Mouse (Mus musculus): ENCODE results near the gene Mindy2. TPM values are rescaled to one million over a fixed set of nuclear protein-coding genes. Genes with fewer than 3 reads are reported as not detected.

Mindy2 gene
- total and polyA plus RNA-seq, 3 experiments: 6.3 to 6.8 TPM; not detected in 1

- Histone ChIP-seq H3K27me3 (ENCODE audit: control insufficient read depth in 1 of 2, insufficient read depth in 2 of 2, low read length in 2 of 2) (no peaks in the 10 kb centered on the region), H3K4me1 (ENCODE audit: control insufficient read depth in 1 of 2, insufficient read depth in 2 of 2, low read length in 2 of 2) (peaks cover 0 to 4% of the 10 kb centered on the region in 2 experiments; a peak in 2 of 4 replicates), H3K9me3 (replicated peaks; ENCODE audit: insufficient read depth, low read length) (no peaks in the 10 kb centered on the region), H3K79me2 (ENCODE audit: control insufficient read depth, insufficient read depth, low read length, poor library complexity) (peaks cover 15% of the 10 kb centered on the region), H3K9ac (ENCODE audit: control insufficient read depth, low read depth, low read length, poor library complexity, severe bottlenecking) (no peak overlapping the region), H3K27ac (ENCODE audit: control insufficient read depth, low read depth, low read length) (no peak overlapping the region), H3K4me3 (ENCODE audit: control insufficient read depth in 1 of 2, insufficient read depth in 1 of 2, low read depth in 2 of 2, low read length in 2 of 2) (no peak overlapping the region), H3K36me3 (ENCODE audit: control insufficient read depth in 1 of 2, insufficient read depth in 2 of 2, low read length in 2 of 2) (peaks cover 5 to 12% of the 10 kb centered on the region in 2 experiments)
- no peak for DNase-seq (ENCODE audit: low read depth, low spot score)
- 0 out of 2 replicates have a peak, but pooled peaks have one; percentile 19 for TF ChIP-seq TAL1 (IDR thresholded peaks at IDR 0.05; ENCODE audit: low read length)
- peak; percentile 44; the same call in 1 of the 2 replicates for TF ChIP-seq TCF12 (IDR thresholded peaks at IDR 0.05; ENCODE audit: low read depth, low read length)
- TF ChIP-seq MYB (IDR thresholded peaks at IDR 0.05; ENCODE audit: low read depth, low read length): no peak
- peak in 1 of 2 experiments; percentile 15; a peak in 1 of 4 replicates for TF ChIP-seq EP300 (IDR thresholded peaks at IDR 0.05; ENCODE audit: low read depth in 1 of 2, low read length in 2 of 2)
Observed at GRCm38 (mm10) chr9:70703597-70704203, 46.7 kb upstream of the Mindy2 start.

GRCm38 (mm10) chr9:70698090-70698489 lies 41.1 kb upstream of the Mindy2 start:
- Histone ChIP-seq H3K4me1 (ENCODE audit: control insufficient read depth in 1 of 2, insufficient read depth in 2 of 2, low read length in 2 of 2) (peaks cover 10 to 13% of the 10 kb centered on the region in 2 experiments), H3K9me3 (replicated peaks; ENCODE audit: insufficient read depth, low read length) (no peaks in the 10 kb centered on the region), H3K4me3 (ENCODE audit: control insufficient read depth in 1 of 2, insufficient read depth in 1 of 2, low read depth in 2 of 2, low read length in 2 of 2) (no peak overlapping the region), H3K27me3 (ENCODE audit: control insufficient read depth in 1 of 2, insufficient read depth in 2 of 2, low read length in 2 of 2) (no peaks in the 10 kb centered on the region), H3K27ac (ENCODE audit: control insufficient read depth, low read depth, low read length) (no peak overlapping the region), H3K36me3 (ENCODE audit: control insufficient read depth in 1 of 2, insufficient read depth in 2 of 2, low read length in 2 of 2) (peaks cover 0 to 30% of the 10 kb centered on the region in 2 experiments; a peak in 3 of 4 replicates), H3K79me2 (ENCODE audit: control insufficient read depth, insufficient read depth, low read length, poor library complexity) (peaks cover 45% of the 10 kb centered on the region), H3K9ac (ENCODE audit: control insufficient read depth, low read depth, low read length, poor library complexity, severe bottlenecking) (no peak overlapping the region)
- DNase-seq (ENCODE audit: low read depth, low spot score): no peak
- TF ChIP-seq USF2 (IDR thresholded peaks at IDR 0.05; ENCODE audit: borderline replicate concordance in 1 of 2, insufficient read depth in 1 of 2, low read depth in 1 of 2, low read length in 2 of 2) (no peak), TAL1 (IDR thresholded peaks at IDR 0.05; ENCODE audit: low read length) (peak; percentile 28; the same call in 1 of the 2 replicates)

GRCm38 (mm10) chr9:70695723-70696122 lies 38.7 kb upstream of the Mindy2 start:
- DNase-seq (ENCODE audit: low read depth, low spot score): no peak
- no peaks in the 10 kb centered on the region for H3K9me3 ChIP-seq (replicated peaks; ENCODE audit: insufficient read depth, low read length)
- H3K27me3 ChIP-seq (ENCODE audit: control insufficient read depth in 1 of 2, insufficient read depth in 2 of 2, low read length in 2 of 2): no peaks in the 10 kb centered on the region
- H3K4me3 ChIP-seq (ENCODE audit: control insufficient read depth in 1 of 2, insufficient read depth in 1 of 2, low read depth in 2 of 2, low read length in 2 of 2): no peak overlapping the region
- H3K9ac ChIP-seq (ENCODE audit: control insufficient read depth, low read depth, low read length, poor library complexity, severe bottlenecking): no peak overlapping the region
- H3K79me2 ChIP-seq (ENCODE audit: control insufficient read depth, insufficient read depth, low read length, poor library complexity): peaks cover 60% of the 10 kb centered on the region
- TF ChIP-seq RCOR1 (IDR thresholded peaks at IDR 0.05; ENCODE audit: low read depth, low read length) (no peak), TCF12 (IDR thresholded peaks at IDR 0.05; ENCODE audit: low read depth, low read length) (no peak), ZKSCAN1 (IDR thresholded peaks at IDR 0.05; ENCODE audit: low read depth, low read length) (no peak), POLR2A (IDR thresholded peaks at IDR 0.05; ENCODE audit: control insufficient read depth in 1 of 2, insufficient read depth in 1 of 2, low read depth in 1 of 2, low read length in 2 of 2, poor library complexity in 1 of 2) (no peak), USF1 (IDR thresholded peaks at IDR 0.05; ENCODE audit: low read depth, low read length) (no peak), KAT2A (conservative IDR thresholded peaks at IDR 0.05; ENCODE audit: low read depth, low read length) (no peak), POLR2AphosphoS5 (IDR thresholded peaks at IDR 0.05; ENCODE audit: borderline replicate concordance, low read depth, low read length) (no peak)
- H3K4me1 ChIP-seq (ENCODE audit: control insufficient read depth in 1 of 2, insufficient read depth in 2 of 2, low read length in 2 of 2): peaks cover 21 to 22% of the 10 kb centered on the region in 2 experiments
- H3K36me3 ChIP-seq (ENCODE audit: control insufficient read depth in 1 of 2, insufficient read depth in 2 of 2, low read length in 2 of 2): peaks cover 0 to 43% of the 10 kb centered on the region in 2 experiments; a peak in 2 of 4 replicates
- H3K27ac ChIP-seq (ENCODE audit: control insufficient read depth, low read depth, low read length): no peak overlapping the region

All from MEL (cell line).